Mouse (Mus musculus): Measurements from ENCODE around the gene Sh3kbp1.

DNA sequence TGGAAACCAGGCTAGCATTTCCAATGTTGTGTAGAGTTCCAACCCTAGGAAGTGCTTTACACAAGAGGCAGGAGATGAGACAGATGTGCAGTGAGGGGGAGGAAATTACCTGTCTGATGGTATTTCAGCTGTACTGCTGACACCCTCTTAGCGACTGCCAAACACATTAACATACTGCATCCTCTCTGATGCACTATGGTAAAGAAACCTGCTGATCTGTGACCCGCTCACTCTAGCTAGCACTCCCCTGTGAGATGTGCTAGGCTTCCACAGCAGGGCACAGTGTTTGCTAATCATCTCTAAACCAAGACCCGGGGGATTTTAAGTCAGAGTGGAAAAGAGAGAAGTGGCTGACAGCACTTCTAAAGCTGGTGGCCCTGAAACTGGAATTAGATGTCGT lies 145.1 kb downstream of the Sh3kbp1 start:
- TF ChIP-seq POLR2A (IDR thresholded peaks at IDR 0.05; ENCODE audit: low read depth, low read length) (no peak), CTCF (IDR thresholded peaks at IDR 0.05; ENCODE audit: extremely low read depth, insufficient read depth, insufficient read length, insufficient replicate concordance) (no peak)

Data from spleen, adult 2 months (tissue).